Mouse (Mus musculus) lung, postnatal 0 days (tissue): ENCODE measurements around the gene Ifit1bl1. TPM values are rescaled to one million over a fixed set of nuclear protein-coding genes. Genes with fewer than 3 reads are reported as not detected.
"Not testable (repeated sequence)": the region's sequence is repeated elsewhere in the genome, so short reads cannot be mapped to it uniquely, and the experiment has no call there.

ENCODE experiments used
- ATAC-seq: fragments of 200-750 bp; cut with Nextera tagmentation; 2 replicates; pipeline ENCODE4 v1.8.0; 2017; ENCODE audit warnings: moderate library complexity
- DNase-seq: peaks from one replicate; pipeline ENCODE4 v3.0.0-alpha.2; 2016; ENCODE audit warnings: low spot score
- H3K27ac ChIP-seq: fragments of 300-500 bp; sonication (generic); 2 replicates; pipeline ENCODE4 v1.5.1; 2014; ENCODE audit warnings: antibody characterized with exemption, mild to moderate bottlenecking, low read length, mixed read lengths
- H3K27me3 ChIP-seq: fragments of 300-500 bp; sonication (generic); replicated peaks from 2 replicates; pipeline ENCODE4 v1.6.1; 2014; ENCODE audit warnings: low read length, mixed read lengths; ENCODE audit not compliant: insufficient read depth
- H3K36me3 ChIP-seq: fragments of 300-500 bp; sonication (generic); 2 replicates; pipeline ENCODE4 v1.6.1; 2014; ENCODE audit warnings: low read length, mixed read lengths; ENCODE audit not compliant: insufficient read depth
- H3K4me1 ChIP-seq: fragments of 300-500 bp; sonication (generic); 2 replicates; pipeline ENCODE4 v1.6.1; 2014; ENCODE audit warnings: antibody characterized with exemption, low read depth, low read length, mixed read lengths; ENCODE audit not compliant: insufficient read depth
- H3K4me2 ChIP-seq: fragments of 300-500 bp; sonication (generic); replicated peaks from 2 replicates; pipeline ENCODE4 v1.6.1; 2014; ENCODE audit warnings: low read depth, mild to moderate bottlenecking, low read length, moderate library complexity, mixed read lengths
- H3K4me3 ChIP-seq: fragments of 300-500 bp; sonication (generic); 2 replicates; pipeline ENCODE4 v1.5.1; 2014; ENCODE audit warnings: low read depth, low read length
- H3K9ac ChIP-seq: fragments of 300-500 bp; sonication (generic); replicated peaks from 2 replicates; pipeline ENCODE4 v1.6.1; 2014; ENCODE audit warnings: low read depth, mild to moderate bottlenecking
- H3K9me3 ChIP-seq: fragments of 300-500 bp; sonication (generic); 2 replicates; pipeline ENCODE4 v1.6.1; 2016; ENCODE audit warnings: low read length, mixed read lengths
- CTCF ChIP-seq: IDR thresholded peaks from 2 replicates; pipeline ENCODE4 v1.5.1; 2016; ENCODE audit warnings: antibody characterized with exemption, mild to moderate bottlenecking
- EP300 ChIP-seq: IDR thresholded peaks from 2 replicates; pipeline ENCODE4 v1.6.1; 2016; ENCODE audit warnings: antibody characterized with exemption, mild to moderate bottlenecking, control low read depth
- WGBS: fragments of 180-500 bp; shearing (Covaris S2); extraction: QIAGEN DNeasy Blood & Tissue Kit; methylation state at CpG from one replicate; pipeline ENCODE4 v1.1.7; 2014; 5-methylcytosine and 5-hydroxymethylcytosine counted together
- polyA plus RNA-seq: library from polyadenylated mRNA; unstranded; fragments of >200 nt; fragmentation: Nextera tagmentation; extraction: Ambion mirVana; gene quantifications from 2 replicates; pipeline ENCODE4 v1.2.1, GENCODE M21; 2015

Gene Ifit1bl1
- polyA plus RNA-seq, 1 experiment from 2014 or later, result 1.1 TPM

DNA sequence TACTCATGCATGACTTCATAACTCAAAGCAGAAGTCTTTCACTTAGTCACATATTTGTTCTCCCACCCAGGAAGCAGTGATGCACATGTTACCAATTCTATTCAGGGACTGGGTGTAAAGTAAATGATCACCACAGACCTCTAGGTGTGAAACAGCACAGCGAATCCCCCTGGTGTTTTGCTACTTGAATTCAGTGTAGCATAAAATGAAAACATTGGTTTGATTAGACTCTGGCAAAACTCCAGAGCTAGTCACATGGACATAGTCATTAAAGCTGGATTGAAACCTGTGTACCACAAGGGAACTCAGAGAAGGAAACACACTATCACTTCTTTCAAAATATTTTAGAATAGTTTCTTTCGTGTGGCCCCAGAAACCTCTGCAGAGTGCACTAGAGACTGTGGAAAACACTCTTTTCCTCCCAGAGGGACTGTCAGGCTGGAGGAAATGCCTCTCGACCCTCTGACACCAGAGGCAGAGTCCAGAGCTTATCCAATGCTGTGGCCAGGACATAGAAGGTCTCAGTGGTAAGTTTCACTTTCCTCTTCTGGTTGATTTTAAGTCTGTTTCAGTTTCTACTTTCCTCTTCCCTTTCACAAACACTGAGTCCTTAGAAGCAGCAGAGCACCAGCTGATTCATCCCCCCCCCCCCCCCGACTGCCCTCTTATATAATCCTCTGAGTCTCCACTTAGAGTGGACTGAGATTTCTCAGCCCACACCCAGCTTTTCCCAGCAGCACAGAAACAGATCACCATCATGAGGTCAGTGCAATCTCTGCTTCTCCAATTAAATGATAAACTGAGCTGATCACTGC lies 5.7 kb upstream of the Ifit1bl1 start, which contains the start of gene Ifit3b:
Ifit3b (plus strand) TSS at position 734 of the 815 bp plus-strand sequence.
- ATAC-seq, result peak; percentile 89
- peak; percentile 39 for DNase-seq
- H3K4me2 ChIP-seq, result 0 out of 2 replicates have a peak within 1 kb of the TSS, but pooled peaks have one; percentile 25

DNA sequence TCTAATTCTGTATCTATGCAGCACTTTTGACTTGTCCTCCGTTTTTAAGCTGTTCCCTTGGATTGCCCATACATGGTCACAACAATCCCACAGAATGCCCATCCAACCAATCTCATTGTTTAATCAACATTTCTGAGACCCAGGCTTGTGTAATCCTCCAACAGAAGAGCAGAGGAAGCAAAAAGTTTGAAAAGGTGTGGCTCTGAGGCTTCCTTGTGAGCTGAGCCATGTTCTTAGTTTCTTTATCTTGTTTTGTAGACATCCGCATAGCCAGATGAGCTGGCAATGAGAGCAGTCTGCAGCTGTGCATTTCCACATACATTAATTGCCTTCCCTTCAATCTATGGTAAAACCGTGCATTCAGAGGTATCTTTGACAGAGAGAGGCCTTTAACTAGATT lies 3.7 kb upstream of the Ifit1bl1 start:
- no peak for DNase-seq
- no peak overlapping the region for H3K27ac ChIP-seq
- no peaks in the 10 kb centered on the region for H3K9me3 ChIP-seq
- no peak overlapping the region for H3K4me3 ChIP-seq
- H3K9ac ChIP-seq, result no peak overlapping the region
- H3K36me3 ChIP-seq, result no peaks in the 10 kb centered on the region
- no peak for TF ChIP-seq CTCF
- no peak for TF ChIP-seq EP300
- H3K27me3 ChIP-seq, result no peaks in the 10 kb centered on the region
- H3K4me2 ChIP-seq, result no peak overlapping the region
- no peak for ATAC-seq
- no peaks in the 10 kb centered on the region for H3K4me1 ChIP-seq
- 86% methylated on average over 3 of the region's 3 CpGs for WGBS

More for the DNA sequence above, 5.7 kb upstream of the Ifit1bl1 start, which contains the start of gene Ifit3b:
- H3K4me3 ChIP-seq, H3K27me3 ChIP-seq, H3K36me3 ChIP-seq, H3K4me1 ChIP-seq, H3K9me3 ChIP-seq, H3K9ac ChIP-seq: not testable (repeated sequence)
- H3K27ac ChIP-seq, result peak within 1 kb of the TSS; percentile 62; the same call in 1 of the 2 replicates
- WGBS, result 21% methylated on average over 4 of the region's 4 CpGs
- peak; percentile 67 for TF ChIP-seq EP300

DNA sequence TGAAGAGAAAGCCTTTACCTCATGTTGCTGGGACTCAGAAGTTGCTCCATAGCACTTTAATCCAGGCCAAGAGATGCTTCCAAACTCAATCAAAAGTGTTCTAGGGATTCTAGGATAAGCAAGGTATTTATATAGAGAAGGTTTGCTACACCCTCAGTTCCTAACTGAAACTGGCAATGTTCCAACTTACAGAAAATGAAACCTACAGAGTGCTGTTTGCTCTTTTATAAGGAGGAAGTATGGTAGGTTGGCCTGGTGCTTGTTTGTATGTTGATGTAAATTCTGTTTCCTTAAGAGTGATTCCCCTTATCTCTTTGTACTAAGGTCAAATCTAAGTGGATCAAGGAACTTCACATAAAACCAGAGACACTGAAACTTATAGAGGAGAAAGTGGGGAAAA lies 2.5 kb downstream of the Ifit1bl1 start:
- not testable (repeated sequence) for H3K27ac ChIP-seq, H3K9me3 ChIP-seq, ATAC-seq, H3K9ac ChIP-seq, H3K36me3 ChIP-seq, H3K27me3 ChIP-seq, H3K4me2 ChIP-seq, H3K4me1 ChIP-seq, H3K4me3 ChIP-seq
- DNase-seq, result peak; percentile 63

DNA sequence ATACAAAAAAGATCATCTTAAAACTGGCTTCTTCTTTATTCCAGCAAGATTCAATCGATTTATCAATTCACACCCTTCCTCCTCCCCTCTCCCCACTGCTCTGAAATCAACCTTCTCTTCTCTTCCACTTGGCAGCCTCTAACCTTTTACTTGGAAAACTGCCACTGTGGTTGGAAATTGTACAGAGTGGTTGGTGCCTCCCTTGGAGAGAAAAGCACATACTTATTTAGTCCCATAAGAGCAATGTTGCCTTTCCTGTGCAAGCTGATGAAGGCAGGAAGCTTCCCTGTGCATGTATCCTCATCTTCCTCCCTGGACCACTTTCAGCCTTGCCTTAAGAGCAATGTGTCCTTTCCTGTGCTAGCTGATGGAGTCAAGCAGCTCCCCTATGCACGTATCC lies 3.4 kb downstream of the Ifit1bl1 start:
- Histone ChIP-seq H3K9me3 (no peaks in the 10 kb centered on the region), H3K27me3 (no peaks in the 10 kb centered on the region), H3K27ac (no peak overlapping the region), H3K4me3 (no peak overlapping the region), H3K4me1 (0 out of 2 replicates have a peak, but pooled peaks cover 3% of the 10 kb centered on the region), H3K36me3 (no peaks in the 10 kb centered on the region), H3K4me2 (no peak overlapping the region), H3K9ac (no peak overlapping the region)
- TF ChIP-seq CTCF, result no peak
- TF ChIP-seq EP300, result no peak
- WGBS, result 61% methylated on average over 2 of the region's 2 CpGs
- ATAC-seq (no peak), DNase-seq (peak; percentile 47)

DNA sequence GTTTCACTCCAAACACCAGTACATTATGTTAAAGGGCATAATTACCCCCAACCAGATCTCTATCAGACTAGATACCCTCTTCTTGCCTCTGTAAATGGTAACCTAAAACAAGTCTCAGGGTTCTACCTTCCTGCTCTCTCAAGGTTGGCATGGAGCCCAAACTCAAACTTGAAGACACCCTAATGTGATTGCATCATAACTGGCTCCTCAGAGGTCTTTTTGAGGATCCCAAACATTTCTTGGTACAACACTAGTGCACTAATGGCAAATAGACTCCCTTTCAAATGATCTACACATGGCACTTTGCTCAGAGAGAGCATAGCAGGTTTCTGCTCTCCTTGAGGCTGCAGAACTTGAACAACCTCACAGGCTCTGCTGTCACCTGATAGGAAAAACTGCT lies 4.9 kb downstream of the Ifit1bl1 start:
- H3K9me3 ChIP-seq, result no peaks in the 10 kb centered on the region
- TF ChIP-seq CTCF, result no peak
- TF ChIP-seq EP300, result no peak
- H3K4me2 ChIP-seq, result no peak overlapping the region
- H3K36me3 ChIP-seq, result no peaks in the 10 kb centered on the region
- no peaks in the 10 kb centered on the region for H3K27me3 ChIP-seq
- H3K27ac ChIP-seq, result no peak overlapping the region
- H3K4me3 ChIP-seq, result no peak overlapping the region
- DNase-seq, result no peak
- ATAC-seq, result no peak
- H3K4me1 ChIP-seq, result 0 out of 2 replicates have a peak, but pooled peaks cover 3% of the 10 kb centered on the region
- no peak overlapping the region for H3K9ac ChIP-seq

DNA sequence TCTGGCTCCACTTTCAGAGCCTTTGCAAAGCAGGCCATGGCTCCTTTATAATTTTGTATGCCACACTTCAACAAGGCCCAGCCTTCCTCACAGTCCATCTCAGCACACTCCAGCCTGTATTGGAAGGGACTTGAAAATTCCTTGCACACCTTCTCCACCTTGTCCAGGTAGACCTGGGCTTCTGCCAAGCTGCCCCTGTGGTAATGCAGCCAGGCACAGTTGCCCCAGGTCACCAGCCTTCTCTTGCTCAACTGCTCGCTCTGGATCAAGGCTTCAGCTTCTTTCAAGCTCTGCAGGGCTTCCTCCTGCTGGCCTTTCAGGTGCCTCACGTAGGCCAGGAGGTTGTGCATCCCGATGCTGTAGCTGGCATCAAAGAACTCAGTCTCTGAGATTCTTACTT lies 7.2 kb downstream of the Ifit1bl1 start:
- peak; percentile 40 for DNase-seq
- H3K4me3 ChIP-seq, H3K4me1 ChIP-seq, H3K36me3 ChIP-seq, H3K4me2 ChIP-seq, H3K9ac ChIP-seq, H3K27me3 ChIP-seq, H3K27ac ChIP-seq, H3K9me3 ChIP-seq: not testable (repeated sequence)
- peak; percentile 53 for ATAC-seq
- WGBS, result 68% methylated on average over 3 of the region's 3 CpGs
- 0 out of 2 replicates have a peak, but pooled peaks have one; percentile 1 for TF ChIP-seq CTCF
